Mouse (Mus musculus) adrenal gland (tissue): Measurements from ENCODE around the gene Smim27.

Experiments
- intact Hi-C: fragments of 180-260 bp; cut with DNase I; formaldehyde crosslinking; loops from one replicate; pipeline ENCODE4 v1.15.1; 2025
- long read RNA-seq, 2 experiments: library from polyadenylated mRNA; unstranded; transcript quantifications; one replicate each; pipeline ENCODE4 v2.0.0; 2020; ENCODE audit warnings: borderline replicate concordance in 1 of 2; ENCODE audit not compliant: insufficient replicate concordance in 1 of 2

The Smim27 gene
- long read RNA-seq, experiment 1, transcript Smim27-201 (2 exons, 1,044 nt), result major isoform, 61 of 61 reads
- long read RNA-seq, experiment 1, partial matches to known transcripts, result 0 of 61 reads
- long read RNA-seq, experiment 1, other reads (novel, unspliced or antisense), result 0 of 61 reads
- long read RNA-seq, experiment 2, transcript Smim27-201 (2 exons, 1,044 nt), result major isoform, 52 of 54 reads
- long read RNA-seq, experiment 2, partial matches to known transcripts, result 0 of 54 reads
- long read RNA-seq, experiment 2, other reads (novel, unspliced or antisense), result 2 of 54 reads

GRCm38 (mm10) chr4:40269430-40270032 lies at the start of gene Smim27, which contains the start of gene Topors:
Gene Smim27 (plus strand): TSS chr4:40269579.
Gene Topors (minus strand): TSS chr4:40269850.
- intact Hi-C loops, result no loop called here

DNA sequence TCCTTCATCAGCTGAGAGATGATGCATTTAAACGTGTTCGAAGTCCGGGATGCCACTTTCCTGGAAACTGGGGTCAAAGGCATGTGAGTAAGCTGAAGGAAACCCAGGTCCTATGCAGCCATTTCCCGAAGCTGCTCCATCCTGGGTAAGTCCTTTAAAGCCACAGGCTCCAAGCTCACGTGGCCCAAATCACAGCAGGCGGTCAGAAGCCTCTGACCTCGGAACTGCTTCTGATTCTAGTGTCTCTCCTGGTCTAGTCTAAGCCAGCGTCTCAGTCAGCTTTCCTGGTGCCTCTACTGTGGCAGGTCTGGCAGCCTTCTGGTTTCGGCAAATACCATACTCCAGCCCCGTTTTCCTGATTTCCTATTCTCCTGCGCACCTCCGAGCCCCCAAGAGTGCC lies 48.9 kb upstream of the Smim27 start:
- intact Hi-C loops, result no loop called here

DNA sequence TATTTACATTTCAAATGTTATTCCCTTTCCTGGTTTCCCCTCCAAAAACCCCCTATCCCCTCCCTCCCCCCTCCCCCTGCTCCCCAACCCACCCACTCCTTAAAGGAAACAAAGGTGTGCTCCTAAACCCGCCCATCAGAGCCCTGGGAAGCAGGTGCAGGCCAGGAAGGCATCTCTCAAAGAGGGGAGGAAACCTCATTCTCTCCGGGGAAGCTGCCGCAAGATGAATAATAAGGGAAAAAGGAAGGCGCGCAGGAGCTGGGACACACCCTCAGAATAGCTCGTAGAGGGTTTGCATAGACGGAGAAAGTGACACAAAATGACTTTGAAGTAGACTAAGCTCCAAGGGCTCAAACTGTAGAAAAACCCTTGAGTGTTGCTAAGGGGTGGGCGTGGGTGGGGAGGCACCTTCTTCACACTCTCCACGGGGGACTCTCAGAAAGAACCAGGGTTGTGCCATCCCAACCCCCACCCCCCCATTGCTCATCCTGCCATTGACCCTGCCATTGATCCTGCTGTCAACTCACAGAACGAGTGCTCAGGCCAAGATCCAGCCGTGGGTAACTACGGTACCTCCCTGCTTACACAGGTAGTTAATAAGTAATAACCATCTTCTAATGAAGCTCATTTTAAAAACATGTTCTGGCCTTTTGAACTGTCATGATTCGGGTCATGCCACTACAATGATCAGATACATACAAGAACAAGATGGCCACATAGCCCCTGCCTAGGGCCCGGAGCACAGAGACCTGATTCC lies 48.2 kb upstream of the Smim27 start:
- intact Hi-C loops, result no loop called here

- intact Hi-C loops, result no loop called here
Observed at GRCm38 (mm10) chr4:40221876-40222585, 47.3 kb upstream of the Smim27 start.

DNA sequence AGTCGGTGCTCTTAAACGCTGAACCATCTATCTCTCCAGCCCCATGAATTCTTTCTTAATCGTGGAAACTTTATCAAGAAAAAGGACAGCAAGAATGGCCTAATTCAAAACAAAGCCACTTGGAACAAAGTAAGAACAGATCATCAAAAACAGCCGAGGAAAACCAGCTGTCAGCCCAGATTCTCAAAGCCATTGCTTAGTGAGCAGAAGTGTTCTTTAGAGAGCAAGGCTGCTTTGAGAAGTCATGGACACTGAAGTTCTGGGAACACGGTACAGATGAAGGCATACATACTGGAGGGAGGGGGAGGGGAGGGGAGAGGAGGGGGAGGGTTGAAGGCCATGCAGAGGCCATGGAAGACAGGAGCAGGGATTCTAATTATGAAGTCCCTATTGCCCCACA lies 43.3 kb upstream of the Smim27 start:
- intact Hi-C loops, result no loop called here

DNA sequence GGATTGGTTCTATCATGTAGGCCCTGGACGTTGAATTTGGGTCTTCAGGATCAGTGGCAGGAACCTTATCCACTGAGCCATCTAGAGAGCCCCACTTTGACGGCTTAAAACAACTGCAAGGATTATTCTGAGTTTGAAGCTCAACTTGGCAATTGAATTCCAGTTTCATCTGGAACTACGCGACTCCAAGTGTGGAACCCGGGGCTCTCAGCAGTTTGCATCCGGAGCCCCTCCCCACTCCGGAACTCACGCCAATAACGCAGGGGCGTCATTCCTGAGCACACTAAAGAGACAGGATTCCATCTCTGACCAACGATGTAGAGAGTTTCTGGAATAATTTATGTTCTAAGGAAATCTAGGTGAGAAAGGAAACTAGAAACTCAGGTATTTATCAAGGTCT lies 42.2 kb upstream of the Smim27 start:
- intact Hi-C loops, result no loop called here

DNA sequence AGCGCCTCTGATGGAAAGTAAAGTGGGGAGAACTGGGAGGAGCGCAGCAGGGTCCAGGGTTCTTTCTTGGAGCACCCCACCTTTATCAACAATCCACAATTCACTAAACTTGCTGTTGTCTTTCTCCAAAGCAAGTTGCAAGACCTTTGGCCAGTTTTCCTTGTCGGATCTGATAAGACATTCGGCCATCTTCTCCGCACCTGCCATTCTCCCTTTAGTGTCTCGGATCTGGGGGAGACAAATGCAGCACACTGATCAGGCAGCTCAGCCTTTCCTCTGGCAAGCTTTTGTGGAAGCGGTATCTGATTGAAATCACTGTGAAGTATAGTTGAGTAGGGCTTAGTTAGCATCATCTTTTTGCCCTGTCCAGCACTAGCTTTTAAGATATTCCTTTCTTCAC lies 41.5 kb upstream of the Smim27 start:
- intact Hi-C loops, result no loop called here

GRCm38 (mm10) chr4:40229723-40230122 lies 39.7 kb upstream of the Smim27 start:
- intact Hi-C loops, result no loop called here

DNA sequence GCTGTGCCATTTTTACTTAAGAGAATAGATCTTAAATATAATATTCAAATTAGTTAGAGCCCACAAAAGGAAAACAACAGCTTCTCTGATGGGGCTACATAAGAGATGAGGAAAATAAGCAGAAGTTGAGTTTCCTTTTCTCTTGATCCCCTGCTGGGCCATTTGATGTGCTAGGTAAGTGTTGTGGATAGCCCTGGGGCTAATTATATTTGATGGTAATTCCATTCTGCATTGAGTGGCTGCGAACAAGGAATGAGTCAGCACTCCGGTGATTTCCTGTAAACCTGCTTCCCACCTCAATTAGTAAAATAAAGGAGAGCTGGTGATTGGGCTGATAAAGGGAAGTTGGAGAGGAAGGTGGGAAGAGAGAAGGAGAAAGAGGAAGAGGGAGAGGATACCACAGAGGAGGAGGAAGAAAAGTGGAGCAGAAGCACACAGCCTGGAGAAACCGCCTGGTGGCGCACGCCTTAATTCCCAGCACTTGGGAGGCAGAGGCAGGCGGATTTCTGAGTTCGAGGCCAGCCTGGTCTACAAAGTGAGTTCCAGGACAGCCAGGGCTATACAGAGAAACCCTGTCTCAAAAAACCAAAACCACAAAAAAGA lies 36.2 kb upstream of the Smim27 start:
- intact Hi-C loops, result no loop called here

GRCm38 (mm10) chr4:40234256-40234655 lies 35.1 kb upstream of the Smim27 start:
- intact Hi-C loops, result no loop called here

DNA sequence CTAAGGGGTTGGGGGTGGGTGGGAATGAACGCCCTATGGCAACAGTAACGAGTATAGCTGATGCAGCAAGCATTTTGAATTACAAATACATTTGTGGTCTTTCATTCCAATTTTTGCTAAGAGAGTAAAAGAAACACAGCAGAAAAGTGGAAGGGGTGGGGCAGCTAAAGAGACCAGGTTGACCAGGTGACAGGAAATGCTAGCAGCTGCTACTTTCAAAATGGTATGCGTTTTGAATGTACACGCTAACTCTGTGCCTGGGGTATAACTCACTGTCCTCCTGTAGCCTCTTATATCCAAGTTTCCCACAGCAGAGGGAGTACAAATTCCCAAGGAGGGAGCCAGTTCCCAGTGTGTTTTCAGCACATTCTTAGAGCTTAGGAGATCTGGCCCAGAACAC lies 32.5 kb upstream of the Smim27 start:
- intact Hi-C loops, result loop anchor here (5.0 kb wide), 1 partner anchor 40 kb away; the partner anchor contains the start of gene Ndufb6

GRCm38 (mm10) chr4:40238483-40239408 lies 30.6 kb upstream of the Smim27 start:
- intact Hi-C loops, result loop anchor here (5.0 kb wide), 1 partner anchor 39 kb away; the partner anchor contains the start of gene Ndufb6

- intact Hi-C loops, result loop anchor here (5.0 kb wide), 1 partner anchor 38 kb away; the partner anchor contains the start of gene Ndufb6
Observed at GRCm38 (mm10) chr4:40239409-40240271, 29.7 kb upstream of the Smim27 start, which contains the start of gene Ddx58. Gene Ddx58 (minus strand): TSS chr4:40239828.

- intact Hi-C loops, result no loop called here
Observed at GRCm38 (mm10) chr4:40240272-40240744, 29.1 kb upstream of the Smim27 start.

GRCm38 (mm10) chr4:40241928-40242327 lies 27.5 kb upstream of the Smim27 start:
- intact Hi-C loops, result no loop called here

DNA sequence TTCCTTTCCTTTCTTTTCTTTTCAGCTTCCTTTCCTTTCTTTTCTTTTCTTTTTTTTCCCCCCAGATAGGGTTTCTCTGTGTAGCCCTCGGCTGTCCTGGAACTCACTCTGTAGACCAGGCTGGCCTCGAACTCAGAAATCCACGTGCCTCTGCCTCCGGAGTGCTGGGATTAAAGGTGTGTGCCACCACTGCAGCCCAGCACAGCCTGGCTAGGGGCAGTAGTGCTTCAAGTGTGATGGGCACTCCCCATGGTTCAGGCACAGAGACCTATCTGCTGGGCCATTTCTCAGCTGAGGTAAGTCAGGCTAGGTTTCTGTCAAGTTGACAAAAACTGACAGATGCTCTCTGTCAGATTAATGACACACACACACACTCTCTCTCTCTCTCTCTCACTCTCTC lies 26.4 kb upstream of the Smim27 start:
- intact Hi-C loops, result no loop called here

DNA sequence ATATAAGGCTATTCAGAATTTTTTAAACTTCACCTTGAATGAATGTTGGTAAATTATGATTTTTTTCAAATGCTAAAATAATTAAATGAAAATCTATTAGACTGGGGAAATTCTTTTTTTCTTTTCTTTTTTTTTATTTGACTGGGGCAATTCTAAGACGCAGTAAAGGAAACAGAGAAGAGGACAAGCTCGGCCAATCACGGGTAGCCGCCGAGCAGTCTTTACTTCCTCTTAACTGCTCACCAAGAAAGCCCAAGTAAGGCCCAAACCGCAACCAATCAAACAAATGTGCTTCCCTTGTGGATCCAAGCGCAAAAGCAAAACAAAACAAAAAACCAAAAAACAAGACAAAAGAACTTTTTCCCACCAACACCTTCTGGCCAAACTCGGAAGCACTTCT lies 25.3 kb upstream of the Smim27 start:
- intact Hi-C loops, result no loop called here

GRCm38 (mm10) chr4:40250984-40251383 lies 18.4 kb upstream of the Smim27 start:
- intact Hi-C loops, result no loop called here

DNA sequence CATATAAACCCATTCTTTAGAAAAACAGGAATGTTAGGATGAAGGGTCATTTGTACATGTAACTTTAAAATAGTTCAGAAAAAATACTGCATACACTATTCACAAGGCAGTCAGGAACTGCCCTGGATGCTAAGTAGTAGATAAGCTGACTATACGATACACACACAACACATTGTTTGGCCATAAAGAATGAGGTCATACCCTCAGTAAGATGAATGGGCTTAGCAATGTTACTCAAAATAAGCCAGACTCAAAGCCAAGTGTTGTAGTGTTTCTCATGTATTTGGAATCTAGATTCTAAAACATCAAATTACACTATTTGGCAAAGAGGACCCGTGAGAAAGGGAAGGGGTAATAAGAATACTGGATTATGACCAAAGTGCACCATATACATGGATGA lies 15.6 kb upstream of the Smim27 start:
- intact Hi-C loops, result no loop called here
